Mouse (Mus musculus) heart, adult 2 months (tissue): Measurements from ENCODE around the gene Jade2. TPM values are rescaled to one million over a fixed set of nuclear protein-coding genes. Genes with fewer than 3 reads are reported as not detected.
A peak's percentile ranks its signal among the peaks of the same experiment; 100 is the strongest.

ENCODE experiments used
- DNase-seq, 2 experiments: peaks; one replicate each; pipeline ENCODE4 v3.0.0; 2021
- H3K27ac ChIP-seq: fragments of 200-600 bp; 2 replicates; pipeline ENCODE4 v1.8.1; 2022
- H3K27me3 ChIP-seq: fragments of 200-500 bp; 2 replicates; pipeline ENCODE4 v1.6.1; 2012; ENCODE audit warnings: mild to moderate bottlenecking, low read length, inconsistent platforms, mixed read lengths; ENCODE audit not compliant: control insufficient read depth, insufficient read depth
- H3K36me3 ChIP-seq: fragments of 200-500 bp; 2 replicates; pipeline ENCODE4 v1.6.1; 2012; ENCODE audit warnings: low read length, inconsistent platforms; ENCODE audit not compliant: control insufficient read depth, insufficient read depth
- H3K4me1 ChIP-seq: fragments of 200-500 bp; 2 replicates; pipeline ENCODE4 v1.6.1; 2011; ENCODE audit warnings: low read length; ENCODE audit not compliant: control insufficient read depth, insufficient read depth
- H3K4me3 ChIP-seq: fragments of 200-600 bp; 2 replicates; pipeline ENCODE4 v1.8.1; 2022
- H3K79me2 ChIP-seq: fragments of 200-500 bp; replicated peaks from 2 replicates; pipeline ENCODE4 v1.6.1; 2012; ENCODE audit warnings: mild to moderate bottlenecking, inconsistent platforms, low read length, moderate library complexity, mixed read lengths; ENCODE audit not compliant: control insufficient read depth, insufficient read depth
- H3K9ac ChIP-seq: fragments of 200-500 bp; 2 replicates; pipeline ENCODE4 v1.6.1; 2012; ENCODE audit warnings: low read depth, mild to moderate bottlenecking, control low read depth, inconsistent platforms, low read length, mixed read lengths
- CTCF ChIP-seq: fragments of 200-600 bp; IDR thresholded peaks from 2 replicates; pipeline ENCODE4 v1.8.1; 2022; ENCODE audit warnings: antibody characterized with exemption, mild to moderate bottlenecking, moderate library complexity
- EP300 ChIP-seq: fragments of 200-500 bp; IDR thresholded peaks from 2 replicates; pipeline ENCODE4 v1.6.1; 2011; ENCODE audit warnings: low read depth, low read length, control low read depth; ENCODE audit not compliant: insufficient read depth
- POLR2A ChIP-seq: fragments of 200-500 bp; IDR thresholded peaks from 2 replicates; pipeline ENCODE4 v1.6.1; 2011; ENCODE audit warnings: mild to moderate bottlenecking, low read depth, low read length, control low read depth; ENCODE audit not compliant: insufficient read depth
- WGBS: fragments of 180-500 bp; shearing (Covaris S2); methylation state at CpG from one replicate; pipeline ENCODE4 v1.1.7; 2018; 5-methylcytosine and 5-hydroxymethylcytosine counted together
- intact Hi-C: fragments of 180-260 bp; cut with DNase I; formaldehyde crosslinking; loops from one replicate; pipeline ENCODE4 v1.15.1; 2025
- polyA plus RNA-seq: library from polyadenylated mRNA; depleted of rRNA; stranded (reverse); fragments of >200 nt; gene quantifications from 2 replicates; pipeline ENCODE4 v1.2.3, GENCODE M21; 2012
- total RNA-seq, 2 experiments: library from RNA; stranded (reverse); gene quantifications; 2 replicates each; pipeline ENCODE4 v1.2.3; 2021

Gene Jade2
- total and polyA plus RNA-seq, 3 experiments = 7.3 to 12.4 (median 11.3) TPM

DNA sequence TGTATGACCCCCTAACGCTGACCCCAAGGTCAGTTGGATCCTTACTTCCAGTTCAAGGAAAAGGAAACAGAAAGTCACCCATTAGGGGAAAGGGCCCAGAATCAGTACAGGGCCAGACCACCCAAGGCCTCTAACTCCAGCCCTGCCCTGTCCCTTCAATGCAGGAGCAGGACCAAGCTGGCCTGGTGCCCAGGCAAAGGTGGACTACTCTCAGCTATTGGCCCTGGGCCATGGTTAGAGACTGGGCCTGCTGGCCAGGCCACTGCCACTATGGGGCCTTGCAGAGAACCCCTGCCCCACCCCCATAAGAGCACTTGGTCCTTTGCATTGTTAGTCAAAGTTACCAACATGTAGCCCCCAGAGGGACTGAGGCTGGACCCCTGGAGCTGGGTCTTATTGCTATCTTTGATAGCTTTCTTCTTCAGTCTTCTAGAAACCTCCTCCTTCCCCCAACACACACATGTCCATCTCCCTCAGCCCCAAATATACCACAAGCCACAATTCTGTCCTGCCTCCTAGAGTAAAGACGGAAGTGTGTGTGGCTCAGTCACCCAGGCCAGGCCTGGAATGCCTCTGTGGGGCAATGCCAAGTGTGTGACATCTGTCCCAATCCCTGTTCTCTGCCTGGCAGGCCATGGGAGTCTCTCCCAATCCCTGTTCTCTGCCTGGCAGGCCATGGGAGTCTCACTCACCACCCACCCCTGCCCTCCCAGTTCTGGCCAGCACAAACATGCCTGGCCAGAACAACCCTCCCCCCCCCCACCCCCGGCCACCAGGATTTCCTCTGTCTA lies 33.3 kb downstream of the Jade2 start:
- H3K79me2 ChIP-seq = no peaks in the 10 kb centered on the region
- H3K27me3 ChIP-seq = no peaks in the 10 kb centered on the region
- H3K27ac ChIP-seq = no peak overlapping the region
- 69% methylated on average over 3 of the region's 3 CpGs for WGBS
- no peak overlapping the region for H3K9ac ChIP-seq
- H3K4me3 ChIP-seq = no peak overlapping the region
- peak; percentile 54 to 64 for DNase-seq
- H3K4me1 ChIP-seq = peaks cover 6% of the 10 kb centered on the region; the same call in 1 of the 2 replicates
- intact Hi-C loops = no loop called here
- no peaks in the 10 kb centered on the region for H3K36me3 ChIP-seq
- no peak for TF ChIP-seq EP300
- TF ChIP-seq CTCF = no peak
- TF ChIP-seq POLR2A = no peak

DNA sequence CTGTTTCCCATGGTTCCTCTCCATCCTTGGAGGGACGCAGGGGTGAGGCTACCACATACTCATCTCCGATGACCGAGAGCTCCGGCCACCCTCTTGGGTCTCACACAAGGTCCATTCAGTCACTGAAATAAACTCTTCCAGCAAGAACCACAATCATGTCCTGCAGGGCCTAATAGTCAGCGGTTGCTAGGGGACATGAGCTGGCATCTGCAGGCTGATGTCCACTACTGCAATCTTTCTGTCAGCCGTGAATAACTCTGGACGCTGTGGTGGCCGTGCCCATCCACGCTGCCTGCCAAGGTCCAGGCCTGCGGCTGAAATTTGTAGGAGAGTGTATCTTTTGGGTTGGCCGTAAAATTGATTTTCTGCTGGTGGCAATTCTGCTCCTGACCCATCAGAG lies 34.2 kb downstream of the Jade2 start:
- intact Hi-C loops = no loop called here
- Histone ChIP-seq H3K27me3 (no peaks in the 10 kb centered on the region), H3K4me3 (no peak overlapping the region), H3K27ac (no peak overlapping the region), H3K9ac (no peak overlapping the region), H3K36me3 (no peaks in the 10 kb centered on the region), H3K4me1 (peaks cover 6% of the 10 kb centered on the region; the same call in 1 of the 2 replicates), H3K79me2 (no peaks in the 10 kb centered on the region)
- TF ChIP-seq EP300 (no peak), CTCF (no peak), POLR2A (no peak)
- WGBS = 85% methylated on average over 11 of the region's 11 CpGs
- no peak for DNase-seq

DNA sequence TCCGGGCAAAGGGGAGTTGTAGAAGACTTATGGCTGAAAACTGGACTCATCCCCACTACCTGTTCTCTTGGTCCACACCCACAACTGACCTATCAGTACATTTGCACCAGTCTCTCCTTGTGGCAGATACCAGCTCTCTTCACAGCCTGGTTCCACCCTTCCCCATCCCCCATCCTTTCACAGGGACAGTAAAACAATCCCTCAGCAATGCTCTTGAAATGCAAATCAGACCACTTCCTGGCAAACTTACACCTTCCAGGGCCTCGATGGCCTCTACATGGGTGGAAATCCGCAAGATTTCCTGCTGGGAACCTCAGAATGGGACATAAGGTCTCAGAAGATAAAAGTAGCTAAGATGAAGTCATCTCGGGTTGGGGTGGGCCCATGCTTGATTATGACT lies 34.7 kb downstream of the Jade2 start:
- H3K36me3 ChIP-seq = no peaks in the 10 kb centered on the region
- intact Hi-C loops = no loop called here

DNA sequence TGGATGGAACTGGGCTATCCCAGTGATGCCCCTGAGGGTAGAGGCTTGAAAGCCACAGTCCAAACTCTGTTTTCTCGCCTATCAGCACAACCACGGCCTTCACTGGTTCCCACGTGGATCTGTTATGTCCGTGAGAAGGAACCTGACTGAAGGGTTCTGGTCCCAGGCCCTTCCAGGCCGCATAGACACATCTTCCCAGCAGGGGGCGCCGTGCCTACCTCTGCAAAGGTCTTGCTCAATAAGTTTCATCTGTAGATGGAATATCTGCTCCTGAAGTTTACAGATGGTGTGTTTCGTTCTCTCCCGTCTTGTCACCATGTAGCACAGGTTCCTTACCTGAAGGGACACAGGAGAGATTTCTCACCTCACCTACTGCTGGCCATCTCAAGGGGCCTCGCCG lies 36.6 kb downstream of the Jade2 start:
- Histone ChIP-seq H3K79me2 (no peaks in the 10 kb centered on the region), H3K27ac (no peak overlapping the region), H3K27me3 (no peaks in the 10 kb centered on the region), H3K4me1 (peaks cover 6% of the 10 kb centered on the region; the same call in 1 of the 2 replicates), H3K36me3 (no peaks in the 10 kb centered on the region), H3K9ac (no peak overlapping the region), H3K4me3 (no peak overlapping the region)
- TF ChIP-seq POLR2A (no peak), CTCF (peak; percentile 97)
- WGBS = 28% methylated on average over 11 of the region's 11 CpGs
- intact Hi-C loops = loop anchor here (1.0 to 2.0 kb wide), 2 partner anchors 34 to 146 kb away; partner anchors contain the start of gene Cdkn2aipnl
- peak; percentile 73 to 86 for DNase-seq

More for the DNA sequence above, 34.7 kb downstream of the Jade2 start:
- H3K4me1 ChIP-seq = peaks cover 6% of the 10 kb centered on the region; the same call in 1 of the 2 replicates
- TF ChIP-seq EP300 (no peak), POLR2A (no peak), CTCF (no peak)
- H3K9ac ChIP-seq = no peak overlapping the region
- 48% methylated on average over 4 of the region's 4 CpGs for WGBS
- no peaks in the 10 kb centered on the region for H3K79me2 ChIP-seq
- no peak for DNase-seq
- H3K27me3 ChIP-seq = no peaks in the 10 kb centered on the region
- no peak overlapping the region for H3K4me3 ChIP-seq
- H3K27ac ChIP-seq = no peak overlapping the region

DNA sequence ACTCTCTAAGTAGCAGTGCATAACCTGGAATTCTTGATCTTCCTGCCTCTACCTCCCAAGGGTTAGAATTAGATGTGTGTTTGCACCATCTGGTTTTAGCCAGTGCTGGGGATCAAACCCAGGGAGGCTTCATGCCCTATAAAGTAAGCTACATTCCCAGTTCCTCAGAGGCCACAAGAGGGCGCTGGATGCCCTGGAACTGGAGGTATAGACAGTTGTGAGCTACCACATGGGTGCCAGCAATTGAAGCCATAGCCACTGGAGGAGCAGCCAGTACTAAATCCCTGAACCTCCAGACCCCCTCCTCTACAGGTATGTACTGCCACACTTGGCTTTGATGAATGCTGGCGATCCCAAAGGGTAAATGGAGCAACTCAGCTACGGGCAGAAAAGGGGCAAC lies 37.5 kb downstream of the Jade2 start:
- DNase-seq = peak; percentile 60 to 70
- Histone ChIP-seq H3K9ac (no peak overlapping the region), H3K4me1 (peaks cover 6% of the 10 kb centered on the region; the same call in 1 of the 2 replicates), H3K79me2 (no peaks in the 10 kb centered on the region), H3K4me3 (no peak overlapping the region), H3K27me3 (no peaks in the 10 kb centered on the region), H3K27ac (no peak overlapping the region), H3K36me3 (no peaks in the 10 kb centered on the region)
- intact Hi-C loops = loop anchor here (2.0 to 5.0 kb wide), 2 partner anchors 147 to 402 kb away; partner anchors contain the start of gene Cdkn2aipnl
- no peak for TF ChIP-seq POLR2A
- TF ChIP-seq EP300 = 0 out of 2 replicates have a peak, but pooled peaks have one; percentile 8
- peak; percentile 78 for TF ChIP-seq CTCF
- 76% methylated on average over 3 of the region's 3 CpGs for WGBS

DNA sequence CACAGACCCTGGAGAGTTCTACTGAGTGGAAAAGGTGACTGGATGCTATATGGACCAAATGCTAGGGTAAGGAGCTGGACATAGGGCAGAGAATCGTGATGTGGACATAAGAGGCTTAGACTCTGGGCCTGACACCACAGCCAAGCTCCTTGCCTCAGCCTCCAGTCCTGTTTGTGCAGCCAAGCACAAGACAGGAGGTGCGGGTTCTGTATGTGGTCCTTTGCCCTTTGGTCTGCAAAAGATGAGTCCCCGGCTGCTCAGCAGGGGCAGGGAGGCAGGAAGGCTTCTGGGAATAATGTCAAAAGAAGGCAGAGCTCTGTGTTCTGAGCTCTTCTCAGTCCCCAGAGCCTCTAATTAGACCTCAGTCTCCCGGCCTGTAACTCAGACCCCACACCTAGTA lies 38.6 kb downstream of the Jade2 start:
- DNase-seq = no peak
- Histone ChIP-seq H3K27ac (no peak overlapping the region), H3K9ac (no peak overlapping the region), H3K36me3 (no peaks in the 10 kb centered on the region), H3K79me2 (no peaks in the 10 kb centered on the region), H3K4me1 (no peaks in the 10 kb centered on the region), H3K4me3 (no peak overlapping the region), H3K27me3 (no peaks in the 10 kb centered on the region)
- intact Hi-C loops = loop anchor here (5.0 kb wide), 1 partner anchor 403 kb away; no protein-coding TSS in a partner anchor
- no peak for TF ChIP-seq POLR2A
- TF ChIP-seq EP300 = no peak
- TF ChIP-seq CTCF = no peak
- WGBS = 83% methylated on average over 4 of the region's 4 CpGs
